Mouse (Mus musculus): Measurements from ENCODE around the gene Gm4177.
"Not testable (repeated sequence)": the region's sequence is repeated elsewhere in the genome, so short reads cannot be mapped to it uniquely, and the experiment has no call there.

DNA sequence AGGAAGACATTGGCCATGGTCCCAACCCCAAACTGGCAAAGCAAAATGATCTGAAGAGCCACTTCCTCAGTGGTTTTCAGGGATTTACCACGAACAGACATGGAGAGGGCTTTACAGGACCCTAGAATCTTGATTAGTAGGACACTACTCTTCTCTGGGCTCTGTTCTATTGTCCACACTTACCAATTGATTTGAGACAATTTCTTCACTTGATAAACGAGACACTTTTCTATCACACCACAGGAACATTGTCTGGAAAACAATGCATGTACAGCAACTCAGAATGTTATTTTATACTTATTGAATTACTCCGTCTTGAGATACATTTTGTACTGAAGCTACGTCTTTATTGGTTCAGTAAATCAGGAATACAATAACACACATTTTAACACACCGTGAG, 35.2 kb downstream of the Gm4177 start, which contains the start of gene Gm4175:
- not testable (repeated sequence) for TF ChIP-seq CTCF (IDR thresholded peaks at IDR 0.05; ENCODE audit: extremely low read depth, insufficient read depth, insufficient read length, insufficient replicate concordance); POLR2A (IDR thresholded peaks at IDR 0.05; ENCODE audit: low read depth, low read length)

All from spleen, adult 2 months (tissue).